Mouse (Mus musculus) bone marrow macrophage, adult 2 months (primary cell): ENCODE results near the gene Gm44579. TPM values are rescaled to one million over a fixed set of nuclear protein-coding genes. Genes with fewer than 3 reads are reported as not detected.

Experiments
- H3K27ac ChIP-seq: 2 replicates; pipeline ENCODE4 v1.5.1; 2012; ENCODE audit warnings: low read depth, low read length; ENCODE audit not compliant: insufficient read depth
- H3K4me1 ChIP-seq: 2 replicates; pipeline ENCODE4 v1.6.1; 2012; ENCODE audit warnings: low read length; ENCODE audit not compliant: control insufficient read depth, insufficient read depth
- H3K4me3 ChIP-seq: 2 replicates; pipeline ENCODE4 v1.5.1; 2012; ENCODE audit warnings: mild to moderate bottlenecking, low read length, moderate library complexity; ENCODE audit not compliant: insufficient read depth
- CTCF ChIP-seq: IDR thresholded peaks from 2 replicates; pipeline ENCODE4 v1.5.1; 2012; ENCODE audit warnings: low read depth, mild to moderate bottlenecking, low read length, moderate library complexity
- POLR2A ChIP-seq: IDR thresholded peaks from 2 replicates; pipeline ENCODE4 v1.6.1; 2012; ENCODE audit warnings: mild to moderate bottlenecking, low read depth, low read length, borderline replicate concordance
- polyA plus RNA-seq: library from polyadenylated mRNA; stranded (reverse); fragments of >200 nt; gene quantifications from 2 replicates; pipeline ENCODE4 v1.2.4, GENCODE M21; 2012; ENCODE audit not compliant: missing spikeins, insufficient read depth, insufficient read length

The Gm44579 gene
- polyA plus RNA-seq, 1 experiment: not detected

DNA sequence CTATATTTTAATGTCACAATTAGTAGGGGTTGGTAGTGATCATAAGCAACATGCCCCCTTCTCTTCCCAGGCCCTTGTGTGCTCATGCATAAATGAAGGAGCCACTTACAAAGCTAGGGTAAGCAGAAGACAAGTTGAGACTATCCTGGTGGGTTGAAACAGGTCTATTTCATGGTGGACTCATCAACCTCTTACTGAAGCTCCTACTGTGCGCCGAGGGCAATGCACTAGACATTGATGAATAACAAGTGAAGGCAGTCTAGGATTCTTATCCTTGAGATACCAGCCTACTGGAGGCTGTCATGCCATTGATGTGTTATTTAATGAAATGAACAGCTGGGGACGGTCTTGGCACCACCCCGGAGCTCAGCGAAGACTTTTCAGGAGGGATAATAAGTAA, 65.5 kb downstream of the Gm44579 start:
- TF ChIP-seq POLR2A: no peak
- no peak for TF ChIP-seq CTCF
- Histone ChIP-seq H3K4me3 (no peak overlapping the region), H3K27ac (no peak overlapping the region), H3K4me1 (peaks cover 10% of the 10 kb centered on the region)

DNA sequence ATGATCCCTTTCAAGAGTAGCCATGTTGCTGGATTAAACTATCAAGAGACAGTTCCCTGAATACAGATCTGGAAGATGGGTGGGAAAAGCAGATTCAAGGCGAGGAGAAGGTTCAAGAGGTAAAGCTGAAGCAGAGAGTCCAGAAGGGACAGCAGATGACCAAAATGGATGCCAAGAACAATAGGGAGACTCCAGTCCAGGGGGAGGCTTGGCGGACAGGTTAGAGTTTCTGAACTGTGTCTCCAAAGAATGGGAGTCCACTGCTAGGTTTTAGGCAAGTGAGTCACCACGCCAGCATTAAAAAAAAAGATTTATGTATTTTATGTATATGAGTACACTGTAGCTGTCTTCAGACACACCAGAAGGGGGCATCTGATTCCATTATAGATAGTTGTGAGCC, 66.1 kb downstream of the Gm44579 start:
- H3K4me1 ChIP-seq: peaks cover 10% of the 10 kb centered on the region
- no peak for TF ChIP-seq POLR2A
- H3K4me3 ChIP-seq: no peak overlapping the region
- no peak overlapping the region for H3K27ac ChIP-seq

DNA sequence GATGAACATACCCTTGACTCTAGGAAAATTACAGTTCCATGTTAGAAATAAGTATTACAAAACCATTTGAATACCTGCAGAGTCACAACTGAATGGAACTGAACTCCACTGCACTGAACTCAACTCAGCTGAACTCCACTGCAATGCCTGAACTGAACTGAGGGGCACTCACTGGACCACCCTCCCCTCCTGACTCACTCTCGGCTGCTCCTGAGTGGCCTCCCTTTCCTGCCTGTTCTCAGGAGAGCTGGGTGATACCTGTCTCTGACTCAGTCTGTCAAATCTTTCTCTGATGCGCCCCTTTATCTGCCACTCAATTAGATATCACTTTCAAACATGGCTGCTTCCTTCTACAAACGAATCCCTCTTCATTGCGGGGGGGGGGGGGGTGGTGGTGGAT, 66.6 kb downstream of the Gm44579 start:
- no peak overlapping the region for H3K4me3 ChIP-seq
- H3K27ac ChIP-seq: no peak overlapping the region
- no peak for TF ChIP-seq POLR2A
- TF ChIP-seq CTCF: no peak
- H3K4me1 ChIP-seq: peaks cover 10% of the 10 kb centered on the region

DNA sequence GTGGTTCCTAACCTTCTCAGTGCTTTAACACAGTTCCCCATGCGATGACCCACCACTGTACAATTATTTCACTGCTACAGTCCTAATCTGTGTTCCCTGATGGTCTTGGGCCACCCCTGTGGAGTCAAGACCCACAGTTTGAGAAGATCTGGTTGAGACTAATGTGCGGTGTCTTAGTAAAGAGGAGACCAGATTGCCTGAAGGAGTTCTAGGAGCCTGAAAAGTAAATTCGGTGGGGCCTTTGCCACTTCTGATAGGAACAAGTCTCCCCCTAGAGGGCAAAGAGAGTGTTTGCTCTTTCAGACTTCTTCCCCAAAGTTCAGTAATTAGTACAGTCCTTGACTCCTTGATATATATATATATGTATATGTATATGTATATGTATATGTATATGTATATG, 67.2 kb downstream of the Gm44579 start:
- H3K4me1 ChIP-seq: peaks cover 10% of the 10 kb centered on the region
- no peak for TF ChIP-seq POLR2A
- TF ChIP-seq CTCF: no peak
- H3K4me3 ChIP-seq: no peak overlapping the region
- H3K27ac ChIP-seq: peak overlapping the region; percentile 15; the same call in 1 of the 2 replicates

DNA sequence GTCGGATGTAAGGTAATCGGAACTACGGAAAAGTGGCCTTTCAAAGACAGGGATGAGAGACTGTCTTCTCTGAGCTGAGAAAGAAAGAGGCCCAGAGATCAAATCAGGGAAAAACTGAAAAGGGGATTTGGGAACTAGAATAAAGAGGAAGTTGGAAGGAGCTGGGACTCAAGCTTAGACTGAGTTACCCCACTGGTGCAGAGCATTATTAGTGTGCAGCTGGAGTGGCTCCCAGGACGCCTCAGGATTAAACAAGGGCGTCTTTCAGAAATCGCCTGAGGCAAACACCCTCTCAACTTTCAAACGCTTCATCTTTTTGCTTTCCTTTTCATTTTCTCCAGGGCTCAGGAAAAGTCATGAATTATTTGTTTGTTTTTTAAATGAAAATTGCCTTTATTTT, 67.9 kb downstream of the Gm44579 start:
- TF ChIP-seq CTCF (no peak), POLR2A (no peak)

DNA sequence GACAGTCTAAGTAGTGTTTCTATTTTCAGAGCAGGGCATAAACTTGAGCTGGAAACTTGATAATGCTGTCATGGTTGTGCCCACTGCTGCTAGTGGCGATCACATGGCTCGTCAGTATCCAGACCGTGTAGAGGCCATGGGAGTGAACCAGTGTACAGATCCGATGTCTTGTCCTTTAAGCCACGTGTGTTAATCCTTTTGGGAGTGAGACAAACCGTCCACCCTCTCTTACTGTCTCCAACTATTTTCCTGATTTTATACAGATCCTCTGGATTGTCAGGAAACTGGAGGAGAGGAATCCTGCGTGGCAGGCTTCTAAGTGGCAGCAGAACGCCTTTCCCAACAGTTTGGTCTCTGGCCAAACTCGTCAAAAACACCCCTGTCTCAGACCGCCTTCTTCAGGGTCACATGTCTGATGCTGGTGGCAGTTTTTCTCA, 71.6 kb downstream of the Gm44579 start:
- TF ChIP-seq POLR2A (no peak), CTCF (no peak)
- H3K4me3 ChIP-seq: no peak overlapping the region
- no peak overlapping the region for H3K27ac ChIP-seq
- peaks cover 10% of the 10 kb centered on the region for H3K4me1 ChIP-seq

More for the DNA sequence above, 67.9 kb downstream of the Gm44579 start:
- peaks cover 10% of the 10 kb centered on the region for H3K4me1 ChIP-seq
- H3K4me3 ChIP-seq: no peak overlapping the region
- H3K27ac ChIP-seq: no peak overlapping the region

DNA sequence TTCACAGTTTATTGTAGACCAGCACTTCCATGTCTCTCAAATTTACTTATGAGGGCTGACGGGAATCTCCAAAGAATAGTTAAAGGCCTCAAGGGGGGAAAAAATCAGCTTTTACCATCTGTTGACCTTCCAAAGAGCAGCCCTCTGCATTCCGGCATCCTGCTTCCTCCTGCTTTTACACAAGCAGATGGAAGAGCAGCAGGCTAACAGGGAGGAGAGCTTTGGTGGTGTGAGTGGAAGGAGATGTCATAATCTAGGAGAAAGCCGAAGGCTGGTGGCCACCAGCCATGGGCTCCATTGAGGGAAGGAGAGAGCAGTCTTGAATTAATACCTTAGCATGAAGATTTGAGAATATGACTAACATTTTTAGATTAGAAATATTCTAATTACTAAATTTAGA, 72.4 kb downstream of the Gm44579 start:
- TF ChIP-seq CTCF: no peak
- TF ChIP-seq POLR2A: no peak
- no peak overlapping the region for H3K27ac ChIP-seq
- H3K4me1 ChIP-seq: peaks cover 9% of the 10 kb centered on the region
- H3K4me3 ChIP-seq: no peak overlapping the region

DNA sequence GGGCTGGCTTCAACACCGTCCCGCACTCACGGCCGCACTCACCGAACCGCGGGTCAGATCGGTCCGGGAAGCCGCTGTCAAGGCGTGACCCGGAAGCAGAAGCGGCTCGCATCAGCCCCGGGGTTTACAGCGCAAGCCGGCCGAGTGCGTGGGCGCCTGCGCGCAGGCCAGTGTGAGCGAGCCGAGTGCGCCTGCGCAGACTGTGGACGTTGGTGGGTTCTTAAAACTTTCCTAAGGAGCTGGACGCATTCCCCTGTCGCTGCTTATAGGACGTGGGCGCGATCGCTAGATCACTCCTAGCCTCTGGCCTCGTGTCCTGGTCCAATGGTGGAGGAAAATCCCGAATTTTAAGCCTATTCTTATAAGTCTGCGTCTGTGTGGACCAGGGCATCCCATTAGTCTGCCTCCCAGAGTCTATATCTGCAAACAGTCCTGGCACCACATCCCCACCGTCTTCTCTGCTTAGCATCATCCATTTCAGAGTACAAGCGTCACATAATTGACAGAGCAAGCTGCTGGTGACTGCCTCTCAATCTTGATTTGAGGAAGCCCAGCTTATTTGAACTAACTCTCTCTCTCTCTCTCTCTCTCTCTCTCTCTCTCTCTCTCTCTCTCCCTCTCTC, 75.1 kb downstream of the Gm44579 start:
- Histone ChIP-seq H3K4me3 (peak overlapping the region; percentile 76), H3K27ac (peak overlapping the region; percentile 34), H3K4me1 (peaks cover 5% of the 10 kb centered on the region; the same call in 1 of the 2 replicates)
- TF ChIP-seq POLR2A (no peak), CTCF (no peak)

DNA sequence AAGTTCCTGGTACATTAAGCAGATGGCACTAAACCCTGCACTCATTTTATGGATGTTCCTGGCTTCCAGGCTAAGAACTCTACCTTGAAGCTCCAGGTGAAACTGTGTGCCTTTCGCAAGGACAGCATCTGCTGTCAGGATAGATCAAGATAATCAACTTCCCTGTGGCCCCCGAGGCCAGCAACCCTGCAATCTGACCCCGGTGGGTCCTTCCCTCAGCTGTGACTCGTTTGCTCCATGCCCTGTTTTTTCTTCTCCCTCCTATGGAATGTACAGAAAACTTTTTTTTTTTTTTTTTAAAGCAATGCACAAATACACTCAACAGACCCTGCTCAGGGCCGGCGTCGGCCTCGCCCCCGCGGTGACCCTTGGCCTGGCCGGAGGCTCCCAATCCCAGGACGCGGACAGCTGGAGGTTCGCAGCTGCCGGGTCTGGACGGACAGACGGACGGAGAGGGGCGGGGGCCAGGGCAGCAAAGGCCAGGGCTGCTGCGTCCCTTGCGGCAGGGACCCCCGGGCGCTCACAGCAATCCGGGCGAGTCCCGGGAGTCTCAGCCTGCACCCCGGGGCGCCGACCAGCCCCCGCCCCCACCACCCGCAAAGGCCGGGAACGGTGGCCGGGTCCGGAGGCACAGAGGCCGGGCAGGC, 75.8 kb downstream of the Gm44579 start:
- Histone ChIP-seq H3K4me3 (peak overlapping the region; percentile 76), H3K4me1 (peaks cover 9% of the 10 kb centered on the region; the same call in 1 of the 2 replicates), H3K27ac (no peak overlapping the region)
- TF ChIP-seq POLR2A: no peak
- no peak for TF ChIP-seq CTCF

DNA sequence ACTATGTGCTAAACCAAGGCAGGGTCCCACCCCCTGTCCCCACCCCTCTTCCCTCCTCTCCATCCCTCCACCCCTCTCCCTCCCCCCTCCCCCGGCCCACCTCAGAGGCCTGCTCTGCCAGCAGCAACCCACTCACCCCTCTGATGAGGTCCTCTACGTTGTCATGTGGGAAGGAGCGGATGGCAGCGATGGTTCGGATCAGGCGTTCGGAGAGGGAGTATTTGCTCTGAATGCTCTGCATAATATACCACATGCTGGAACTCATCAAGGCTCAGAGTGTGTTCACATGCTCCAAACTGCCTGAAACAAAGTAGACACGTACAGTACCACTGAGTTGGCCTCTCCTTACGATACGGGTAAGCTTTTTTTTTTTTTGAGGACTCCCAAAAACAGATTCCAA, 78.3 kb downstream of the Gm44579 start:
- no peak overlapping the region for H3K4me3 ChIP-seq
- TF ChIP-seq CTCF (no peak), POLR2A (no peak)
- H3K27ac ChIP-seq: no peak overlapping the region
- H3K4me1 ChIP-seq: peaks cover 19% of the 10 kb centered on the region
